Mouse (Mus musculus) lung, embryonic 16.5 days (tissue): ENCODE results near the gene Galnt13. TPM values are rescaled to one million over a fixed set of nuclear protein-coding genes. Genes with fewer than 3 reads are reported as not detected.

ENCODE experiments used
- ATAC-seq: fragments of 200-750 bp; cut with Nextera tagmentation; 2 replicates; pipeline ENCODE4 v1.8.0; 2017; ENCODE audit warnings: low read depth, mild to moderate bottlenecking, moderate library complexity
- H3K27ac ChIP-seq: fragments of 300-500 bp; sonication (generic); 2 replicates; pipeline ENCODE4 v1.5.1; 2014; ENCODE audit warnings: mild to moderate bottlenecking, control low read depth, low read length
- H3K27me3 ChIP-seq: fragments of 300-500 bp; sonication (generic); 2 replicates; pipeline ENCODE4 v1.6.1; 2014; ENCODE audit warnings: low read depth, low read length, mixed read lengths; ENCODE audit not compliant: control insufficient read depth, insufficient read depth
- H3K36me3 ChIP-seq: fragments of 300-500 bp; sonication (generic); 2 replicates; pipeline ENCODE4 v1.6.1; 2014; ENCODE audit warnings: low read length; ENCODE audit not compliant: control insufficient read depth, insufficient read depth
- H3K4me1 ChIP-seq: fragments of 300-500 bp; sonication (generic); replicated peaks from 2 replicates; pipeline ENCODE4 v1.6.1; 2014; ENCODE audit warnings: low read length, mixed read lengths; ENCODE audit not compliant: control insufficient read depth, insufficient read depth
- H3K4me2 ChIP-seq: fragments of 300-500 bp; sonication (generic); 2 replicates; pipeline ENCODE4 v1.6.1; 2014; ENCODE audit warnings: low read depth, low read length, control low read depth
- H3K4me3 ChIP-seq: fragments of 300-500 bp; sonication (generic); 2 replicates; pipeline ENCODE4 v1.5.1; 2014; ENCODE audit warnings: mild to moderate bottlenecking, low read length, control low read depth
- H3K9ac ChIP-seq: fragments of 300-500 bp; sonication (generic); 2 replicates; pipeline ENCODE4 v1.6.1; 2014; ENCODE audit warnings: low read length, control low read depth
- H3K9me3 ChIP-seq: fragments of 300-500 bp; sonication (generic); 2 replicates; pipeline ENCODE4 v1.6.1; 2016; ENCODE audit warnings: low read length; ENCODE audit not compliant: control insufficient read depth
- WGBS: fragments of 180-500 bp; shearing (Covaris S2); extraction: QIAGEN DNeasy Blood & Tissue Kit; methylation state at CpG from one replicate; pipeline ENCODE4 v1.1.7; 2014; 5-methylcytosine and 5-hydroxymethylcytosine counted together
- polyA plus RNA-seq: library from polyadenylated mRNA; unstranded; fragments of >200 nt; fragmentation: Nextera tagmentation; extraction: Ambion mirVana; gene quantifications from 2 replicates; pipeline ENCODE4 v1.2.1, GENCODE M21; 2015

Gene Galnt13
- polyA plus RNA-seq, 1 experiment from 2014 or later = not detected

- Histone ChIP-seq H3K27ac (no peak overlapping the region), H3K9ac (no peak overlapping the region), H3K4me1 (no peaks in the 10 kb centered on the region), H3K4me3 (no peak overlapping the region), H3K4me2 (no peak overlapping the region), H3K27me3 (no peaks in the 10 kb centered on the region), H3K9me3 (no peaks in the 10 kb centered on the region), H3K36me3 (no peaks in the 10 kb centered on the region)
- no peak for ATAC-seq
- WGBS = 59% methylated on average over 3 of the region's 3 CpGs
These were observed 598.5 kb downstream of the Galnt13 start for GRCm38 (mm10) chr2:55034610-55035009.

GRCm38 (mm10) chr2:55065469-55066315, 629.6 kb downstream of the Galnt13 start:
- WGBS = 80% methylated on average over 7 of the region's 7 CpGs

GRCm38 (mm10) chr2:55085580-55085979, 649.5 kb downstream of the Galnt13 start:
- 65% methylated on average over 2 of the region's 2 CpGs for WGBS

More at GRCm38 (mm10) chr2:55065469-55066315, 629.6 kb downstream of the Galnt13 start:
- H3K4me1 ChIP-seq = no peaks in the 10 kb centered on the region
- H3K4me3 ChIP-seq = no peak overlapping the region
- no peak overlapping the region for H3K4me2 ChIP-seq
- no peak for ATAC-seq
- no peaks in the 10 kb centered on the region for H3K9me3 ChIP-seq
- H3K9ac ChIP-seq = no peak overlapping the region
- H3K36me3 ChIP-seq = no peaks in the 10 kb centered on the region
- no peaks in the 10 kb centered on the region for H3K27me3 ChIP-seq
- no peak overlapping the region for H3K27ac ChIP-seq

GRCm38 (mm10) chr2:55088034-55088433, 651.9 kb downstream of the Galnt13 start:
- 100% methylated on average over 1 of the region's 1 CpGs for WGBS
- Histone ChIP-seq H3K4me2 (no peak overlapping the region), H3K4me3 (no peak overlapping the region), H3K27me3 (no peaks in the 10 kb centered on the region), H3K9me3 (no peaks in the 10 kb centered on the region), H3K4me1 (no peaks in the 10 kb centered on the region), H3K27ac (no peak overlapping the region), H3K9ac (no peak overlapping the region), H3K36me3 (no peaks in the 10 kb centered on the region)
- ATAC-seq = no peak

More at GRCm38 (mm10) chr2:55085580-55085979, 649.5 kb downstream of the Galnt13 start:
- ATAC-seq = peak; percentile 66
- Histone ChIP-seq H3K27ac (no peak overlapping the region), H3K9me3 (no peaks in the 10 kb centered on the region), H3K27me3 (no peaks in the 10 kb centered on the region), H3K4me2 (no peak overlapping the region), H3K9ac (no peak overlapping the region), H3K4me1 (no peaks in the 10 kb centered on the region), H3K36me3 (no peaks in the 10 kb centered on the region), H3K4me3 (no peak overlapping the region)

GRCm38 (mm10) chr2:55090332-55090731, 654.2 kb downstream of the Galnt13 start:
- no peak for ATAC-seq
- H3K4me3 ChIP-seq = no peak overlapping the region
- no peak overlapping the region for H3K9ac ChIP-seq
- no peaks in the 10 kb centered on the region for H3K36me3 ChIP-seq
- no peak overlapping the region for H3K27ac ChIP-seq
- no peaks in the 10 kb centered on the region for H3K4me1 ChIP-seq
- no peaks in the 10 kb centered on the region for H3K27me3 ChIP-seq
- WGBS = 14% methylated on average over 3 of the region's 3 CpGs
- H3K4me2 ChIP-seq = no peak overlapping the region
- no peaks in the 10 kb centered on the region for H3K9me3 ChIP-seq

GRCm38 (mm10) chr2:55091495-55091894, 655.4 kb downstream of the Galnt13 start:
- H3K9me3 ChIP-seq = no peaks in the 10 kb centered on the region
- H3K36me3 ChIP-seq = no peaks in the 10 kb centered on the region
- no peaks in the 10 kb centered on the region for H3K4me1 ChIP-seq
- no peak for ATAC-seq
- no peak overlapping the region for H3K27ac ChIP-seq
- no peaks in the 10 kb centered on the region for H3K27me3 ChIP-seq
- no peak overlapping the region for H3K4me2 ChIP-seq
- H3K9ac ChIP-seq = no peak overlapping the region
- whole genome bisulfite sequencing = 74% methylated on average over 4 of the region's 4 CpGs
- H3K4me3 ChIP-seq = no peak overlapping the region

GRCm38 (mm10) chr2:55099100-55099499, 663.0 kb downstream of the Galnt13 start:
- H3K27ac ChIP-seq = no peak overlapping the region
- no peaks in the 10 kb centered on the region for H3K27me3 ChIP-seq
- no peaks in the 10 kb centered on the region for H3K9me3 ChIP-seq
- ATAC-seq = no peak
- WGBS = 65% methylated on average over 1 of the region's 1 CpGs
- H3K4me1 ChIP-seq = no peaks in the 10 kb centered on the region
- H3K4me3 ChIP-seq = no peak overlapping the region
- H3K9ac ChIP-seq = no peak overlapping the region
- no peaks in the 10 kb centered on the region for H3K36me3 ChIP-seq
- H3K4me2 ChIP-seq = no peak overlapping the region

- Histone ChIP-seq H3K4me3 (no peak overlapping the region), H3K9ac (no peak overlapping the region)
- 63% methylated on average over 5 of the region's 5 CpGs for WGBS
These were observed 665.2 kb downstream of the Galnt13 start for GRCm38 (mm10) chr2:55101279-55101678.

GRCm38 (mm10) chr2:55103521-55103920, 667.4 kb downstream of the Galnt13 start:
- Histone ChIP-seq H3K36me3 (no peaks in the 10 kb centered on the region), H3K4me2 (no peak overlapping the region), H3K9me3 (no peaks in the 10 kb centered on the region), H3K9ac (no peak overlapping the region), H3K27ac (no peak overlapping the region), H3K4me1 (no peaks in the 10 kb centered on the region), H3K4me3 (no peak overlapping the region), H3K27me3 (no peaks in the 10 kb centered on the region)
- no peak for ATAC-seq
- 90% methylated on average over 5 of the region's 5 CpGs for WGBS

More at GRCm38 (mm10) chr2:55101279-55101678, 665.2 kb downstream of the Galnt13 start:
- H3K27ac ChIP-seq = no peak overlapping the region
- no peaks in the 10 kb centered on the region for H3K4me1 ChIP-seq
- no peak overlapping the region for H3K4me2 ChIP-seq
- H3K27me3 ChIP-seq = no peaks in the 10 kb centered on the region
- ATAC-seq = no peak
- H3K36me3 ChIP-seq = no peaks in the 10 kb centered on the region
- H3K9me3 ChIP-seq = no peaks in the 10 kb centered on the region
